Mouse (Mus musculus) midbrain, embryonic 11.5 days (tissue): ENCODE data around the gene Gas7. TPM values are rescaled to one million over a fixed set of nuclear protein-coding genes. Genes with fewer than 3 reads are reported as not detected.

ENCODE experiments used
- ATAC-seq: fragments of 200-750 bp; cut with Nextera tagmentation; 2 replicates; pipeline ENCODE4 v1.8.0; 2017; ENCODE audit warnings: moderate TSS enrichment, moderate library complexity; ENCODE audit not compliant: low FRiP score
- DNase-seq: peaks from one replicate; pipeline ENCODE4 v3.0.0; 2015; ENCODE audit warnings: low spot score; ENCODE audit errors: missing footprints
- H3K27ac ChIP-seq: fragments of 300-500 bp; sonication (generic); 2 replicates; pipeline ENCODE4 v1.5.1; 2014; ENCODE audit warnings: low read depth, low read length
- H3K27me3 ChIP-seq: fragments of 300-500 bp; sonication (generic); 2 replicates; pipeline ENCODE4 v1.6.1; 2014; ENCODE audit warnings: mild to moderate bottlenecking, low read length, moderate library complexity, mixed read lengths; ENCODE audit not compliant: control insufficient read depth, insufficient read depth
- H3K36me3 ChIP-seq: fragments of 300-500 bp; sonication (generic); 2 replicates; pipeline ENCODE4 v1.6.1; 2014; ENCODE audit warnings: mild to moderate bottlenecking, low read length, moderate library complexity, mixed read lengths; ENCODE audit not compliant: control insufficient read depth, insufficient read depth
- H3K4me1 ChIP-seq: fragments of 300-500 bp; sonication (generic); 2 replicates; pipeline ENCODE4 v1.6.1; 2014; ENCODE audit warnings: low read length; ENCODE audit not compliant: control insufficient read depth, insufficient read depth
- H3K4me2 ChIP-seq: fragments of 300-500 bp; sonication (generic); 2 replicates; pipeline ENCODE4 v1.6.1; 2014; ENCODE audit warnings: mild to moderate bottlenecking, moderate library complexity
- H3K4me3 ChIP-seq: fragments of 300-500 bp; sonication (generic); 2 replicates; pipeline ENCODE4 v1.5.1; 2014; ENCODE audit warnings: low read depth, low read length
- H3K9ac ChIP-seq: fragments of 300-500 bp; sonication (generic); 2 replicates; pipeline ENCODE4 v1.6.1; 2014; ENCODE audit warnings: low read length
- H3K9me3 ChIP-seq: fragments of 300-500 bp; sonication (generic); 2 replicates; pipeline ENCODE4 v1.6.1; 2016; ENCODE audit warnings: low read length; ENCODE audit not compliant: control insufficient read depth
- WGBS: fragments of 180-500 bp; shearing (Covaris S2); extraction: QIAGEN DNeasy Blood & Tissue Kit; methylation state at CpG from one replicate; pipeline ENCODE4 v1.1.7; 2014; 5-methylcytosine and 5-hydroxymethylcytosine counted together
- polyA plus RNA-seq: library from polyadenylated mRNA; unstranded; fragments of >200 nt; fragmentation: Nextera tagmentation; extraction: Ambion mirVana; gene quantifications from 2 replicates; pipeline ENCODE4 v1.2.1, GENCODE M21; 2014

The Gas7 gene
- polyA plus RNA-seq, 1 experiment from 2014 or later: 2.8 TPM

DNA sequence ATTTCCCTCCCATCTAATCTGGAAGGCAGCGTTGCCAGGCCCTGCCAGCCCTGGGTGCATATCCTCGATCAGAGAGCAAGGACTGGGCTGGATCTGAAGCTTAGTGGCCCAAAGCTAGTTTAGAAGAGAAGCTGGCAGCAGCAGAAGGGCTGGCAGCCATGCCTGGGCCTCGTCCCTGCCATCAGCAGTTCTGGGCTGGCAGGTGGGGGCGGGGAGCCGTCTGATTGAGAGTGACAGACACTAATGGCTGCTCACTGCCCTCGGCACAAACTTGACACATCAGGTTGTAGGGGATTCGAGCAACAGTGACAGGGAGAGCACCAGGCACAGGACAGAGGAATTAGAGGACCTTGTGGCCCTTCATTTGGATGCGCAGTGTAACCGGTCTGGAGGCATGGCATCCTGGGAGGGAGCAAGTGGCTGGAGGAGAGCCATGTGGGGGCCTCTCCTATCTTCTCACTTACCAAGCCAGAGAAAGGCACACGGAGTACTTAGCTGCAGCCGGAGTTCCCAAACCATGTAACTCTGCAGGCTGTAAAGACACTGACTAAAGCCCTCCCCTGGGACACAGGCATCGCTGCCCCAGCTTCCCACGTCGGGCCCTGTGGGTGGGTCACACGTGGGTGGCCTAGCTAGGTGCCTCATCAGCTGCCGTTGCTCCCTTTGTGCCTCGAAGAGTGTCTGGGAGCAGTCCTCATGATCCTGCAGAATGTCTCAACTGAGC lies 200.2 kb downstream of the Gas7 start:
- H3K27me3 ChIP-seq: no peaks in the 10 kb centered on the region
- H3K4me1 ChIP-seq: peaks cover 6% of the 10 kb centered on the region
- H3K9me3 ChIP-seq: no peaks in the 10 kb centered on the region
- ATAC-seq (no peak), DNase-seq (peak; percentile 69)
- no peak overlapping the region for H3K9ac ChIP-seq
- no peak overlapping the region for H3K27ac ChIP-seq
- H3K4me3 ChIP-seq: no peak overlapping the region
- no peak overlapping the region for H3K4me2 ChIP-seq
- no peaks in the 10 kb centered on the region for H3K36me3 ChIP-seq
- WGBS: 73% methylated on average over 17 of the region's 17 CpGs

DNA sequence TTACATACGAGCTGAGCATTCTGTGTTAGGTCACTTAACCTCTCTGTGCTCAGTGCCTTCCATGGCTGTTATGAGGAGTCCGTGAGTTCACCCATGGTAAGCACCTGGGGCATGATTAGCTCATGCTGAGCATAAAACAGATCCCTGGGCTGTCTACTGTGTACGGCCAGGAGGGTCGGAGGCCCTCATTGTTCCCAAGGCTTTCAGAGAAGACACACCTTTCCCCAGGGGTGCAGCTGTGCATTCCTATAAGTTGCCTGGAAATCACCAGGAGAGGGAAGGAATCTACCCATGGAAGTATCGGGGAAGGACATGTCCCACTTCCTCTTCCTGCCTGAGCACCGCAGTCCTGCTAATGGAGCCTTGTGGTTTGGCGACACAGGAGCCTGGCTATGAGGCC lies 201.1 kb downstream of the Gas7 start:
- no peak overlapping the region for H3K4me2 ChIP-seq
- no peak overlapping the region for H3K4me3 ChIP-seq
- H3K9me3 ChIP-seq: no peaks in the 10 kb centered on the region
- DNase-seq (peak; percentile 28), ATAC-seq (no peak)
- H3K27me3 ChIP-seq: no peaks in the 10 kb centered on the region
- H3K27ac ChIP-seq: no peak overlapping the region
- WGBS: 85% methylated on average over 7 of the region's 7 CpGs
- peaks cover 6% of the 10 kb centered on the region for H3K4me1 ChIP-seq
- H3K36me3 ChIP-seq: no peaks in the 10 kb centered on the region
- H3K9ac ChIP-seq: no peak overlapping the region

GRCm38 (mm10) chr11:67656811-67657210 lies 201.6 kb downstream of the Gas7 start:
- Histone ChIP-seq H3K27me3 (no peaks in the 10 kb centered on the region), H3K9ac (no peak overlapping the region), H3K27ac (no peak overlapping the region), H3K9me3 (no peaks in the 10 kb centered on the region), H3K36me3 (no peaks in the 10 kb centered on the region), H3K4me1 (peaks cover 6% of the 10 kb centered on the region), H3K4me3 (no peak overlapping the region), H3K4me2 (no peak overlapping the region)
- 94% methylated on average over 9 of the region's 9 CpGs for WGBS
- no peak for DNase-seq
- ATAC-seq: no peak

DNA sequence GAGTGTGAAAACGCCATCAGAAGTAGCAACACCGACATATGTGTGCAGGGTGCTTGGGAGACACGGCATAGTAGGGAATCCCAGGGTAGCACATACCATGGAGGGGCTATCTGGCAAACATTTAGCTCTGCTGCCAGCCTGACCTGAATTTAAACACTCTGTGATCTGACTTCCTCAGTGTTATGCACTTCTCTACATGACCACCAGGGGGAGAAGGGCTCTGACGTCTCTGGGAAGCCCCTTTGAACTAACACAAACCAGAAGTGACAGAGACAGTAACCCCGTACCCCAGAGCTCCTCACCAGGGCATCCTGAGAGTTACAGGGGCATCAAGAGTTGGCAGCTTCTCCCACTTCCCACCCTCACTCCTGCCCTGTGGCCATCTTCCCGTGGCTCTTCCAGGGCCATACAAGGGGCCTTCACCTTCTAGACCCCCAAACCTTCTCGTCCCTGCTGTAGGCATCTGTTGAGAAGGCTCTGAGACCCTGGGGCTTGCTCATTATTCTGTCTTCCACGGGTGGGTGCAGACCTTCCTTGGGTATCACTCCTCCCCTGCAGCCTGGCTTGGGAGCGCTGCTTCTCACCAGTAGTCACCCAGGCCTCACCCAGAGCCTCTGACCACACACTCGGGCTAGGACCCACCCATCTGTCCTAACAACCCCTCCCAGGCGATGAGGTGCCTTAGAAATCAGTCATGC lies 202.6 kb downstream of the Gas7 start:
- Histone ChIP-seq H3K9me3 (no peaks in the 10 kb centered on the region), H3K27ac (no peak overlapping the region), H3K27me3 (no peaks in the 10 kb centered on the region), H3K36me3 (no peaks in the 10 kb centered on the region), H3K4me3 (no peak overlapping the region), H3K4me1 (peaks cover 2% of the 10 kb centered on the region; the same call in 1 of the 2 replicates), H3K4me2 (no peak overlapping the region), H3K9ac (no peak overlapping the region)
- 52% methylated on average over 11 of the region's 11 CpGs for WGBS
- peak; percentile 24; the same call in 1 of the 2 replicates for ATAC-seq
- peak; percentile 95 for DNase-seq

- ATAC-seq: no peak
- Histone ChIP-seq H3K4me3 (no peak overlapping the region), H3K9ac (no peak overlapping the region), H3K27ac (no peak overlapping the region), H3K27me3 (no peaks in the 10 kb centered on the region), H3K9me3 (no peaks in the 10 kb centered on the region), H3K36me3 (no peaks in the 10 kb centered on the region), H3K4me1 (no peaks in the 10 kb centered on the region), H3K4me2 (no peak overlapping the region)
- DNase-seq: no peak
- WGBS: 93% methylated on average over 8 of the region's 8 CpGs
Observed at GRCm38 (mm10) chr11:67661465-67661864, 206.2 kb downstream of the Gas7 start.

DNA sequence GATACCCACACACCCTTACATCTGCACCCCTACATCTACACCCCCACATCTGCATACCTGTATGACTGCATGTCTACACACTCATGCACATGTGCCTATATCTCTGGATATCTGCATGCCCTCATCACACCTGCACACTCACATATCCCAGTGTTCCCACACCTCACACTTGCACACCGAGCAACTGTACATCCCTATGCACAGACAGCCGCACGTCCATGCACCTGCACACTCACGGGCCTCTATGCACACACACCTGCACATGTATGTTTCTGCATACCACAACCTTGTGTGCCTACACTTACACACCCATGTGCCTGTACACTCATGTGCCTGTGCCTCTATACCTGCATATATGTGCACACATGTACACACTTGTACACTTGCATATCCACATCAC lies 208.2 kb downstream of the Gas7 start:
- Histone ChIP-seq H3K9me3 (no peaks in the 10 kb centered on the region), H3K4me3 (no peak overlapping the region), H3K36me3 (no peaks in the 10 kb centered on the region), H3K9ac (no peak overlapping the region), H3K27me3 (no peaks in the 10 kb centered on the region), H3K4me2 (no peak overlapping the region), H3K27ac (no peak overlapping the region), H3K4me1 (no peaks in the 10 kb centered on the region)
- WGBS: 94% methylated on average over 4 of the region's 4 CpGs
- DNase-seq (peak; percentile 45), ATAC-seq (no peak)

GRCm38 (mm10) chr11:67664261-67664660 lies 209.0 kb downstream of the Gas7 start:
- no peak overlapping the region for H3K4me2 ChIP-seq
- no peak overlapping the region for H3K27ac ChIP-seq
- 89% methylated on average over 3 of the region's 3 CpGs for WGBS
- H3K36me3 ChIP-seq: no peaks in the 10 kb centered on the region
- H3K4me1 ChIP-seq: no peaks in the 10 kb centered on the region
- ATAC-seq: no peak
- no peak overlapping the region for H3K9ac ChIP-seq
- no peak for DNase-seq
- H3K27me3 ChIP-seq: no peaks in the 10 kb centered on the region
- H3K9me3 ChIP-seq: no peaks in the 10 kb centered on the region
- H3K4me3 ChIP-seq: no peak overlapping the region

DNA sequence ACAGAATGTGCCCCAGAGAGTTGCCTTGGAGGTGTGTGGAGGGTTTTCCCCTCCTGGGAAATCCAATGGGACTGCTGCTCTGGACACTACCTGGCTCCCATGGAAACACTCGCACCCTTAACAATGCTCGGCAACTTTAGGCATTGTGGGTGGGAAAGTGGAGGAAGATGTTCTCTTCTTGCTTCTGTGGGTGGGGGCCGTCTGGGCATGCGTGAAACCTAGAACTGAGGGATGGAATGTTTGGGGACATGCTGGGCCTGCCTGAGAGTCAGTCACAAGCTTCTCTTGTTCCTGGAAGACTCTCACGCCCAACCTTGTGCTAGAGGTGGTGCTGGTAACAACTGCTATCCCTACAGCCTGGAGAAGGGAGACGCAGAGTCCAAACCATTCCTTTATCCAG lies 209.7 kb downstream of the Gas7 start:
- Histone ChIP-seq H3K9ac (no peak overlapping the region), H3K9me3 (no peaks in the 10 kb centered on the region), H3K27me3 (no peaks in the 10 kb centered on the region), H3K36me3 (no peaks in the 10 kb centered on the region), H3K27ac (no peak overlapping the region), H3K4me3 (no peak overlapping the region), H3K4me1 (no peaks in the 10 kb centered on the region), H3K4me2 (no peak overlapping the region)
- ATAC-seq (no peak), DNase-seq (no peak)
- 83% methylated on average over 6 of the region's 6 CpGs for WGBS

GRCm38 (mm10) chr11:67666129-67666528 lies 210.9 kb downstream of the Gas7 start:
- no peaks in the 10 kb centered on the region for H3K9me3 ChIP-seq
- no peaks in the 10 kb centered on the region for H3K4me1 ChIP-seq
- no peak for ATAC-seq
- H3K27ac ChIP-seq: no peak overlapping the region
- H3K4me3 ChIP-seq: no peak overlapping the region
- no peak overlapping the region for H3K9ac ChIP-seq
- no peaks in the 10 kb centered on the region for H3K36me3 ChIP-seq
- H3K4me2 ChIP-seq: no peak overlapping the region
- H3K27me3 ChIP-seq: no peaks in the 10 kb centered on the region
- no peak for DNase-seq
- 85% methylated on average over 5 of the region's 5 CpGs for WGBS
